Mouse (Mus musculus) monocyte, adult 2 months (primary cell): Measurements from ENCODE around the gene Jam2.

Experiments
- DNase-seq, 2 experiments: peaks; one replicate each; pipeline ENCODE4 v3.0.0; 2022; ENCODE audit warnings: low spot score in 2 of 2, low read depth in 1 of 2

Jam2 gene

GRCm38 (mm10) chr16:84778861-84779630 is 5.1 kb downstream of the Jam2 start:
- no peak for DNase-seq

GRCm38 (mm10) chr16:84779718-84780117 is 5.8 kb downstream of the Jam2 start:
- DNase-seq, result no peak

DNA sequence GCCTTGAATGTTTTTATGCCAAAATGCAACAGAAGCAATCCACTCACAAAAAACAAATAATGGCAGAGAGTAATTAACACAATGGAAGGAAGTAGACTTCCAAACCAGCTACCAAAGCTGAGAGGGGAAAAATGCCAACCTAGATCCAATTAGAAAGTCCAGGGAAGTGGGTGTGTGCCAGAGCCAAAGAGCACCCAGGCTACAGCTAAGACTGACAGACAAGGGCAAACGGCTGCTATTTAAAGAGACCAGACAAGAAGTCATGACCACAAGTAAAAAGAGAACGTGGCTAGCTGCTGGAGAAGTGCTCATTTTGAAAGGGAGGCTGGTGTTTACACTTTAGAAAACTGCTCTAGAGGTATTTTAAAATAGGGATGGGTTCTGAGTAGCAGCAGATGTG is 9.4 kb downstream of the Jam2 start:
- DNase-seq, result no peak

GRCm38 (mm10) chr16:84784966-84785365 is 11.0 kb downstream of the Jam2 start:
- no peak for DNase-seq

GRCm38 (mm10) chr16:84790595-84791165 is 16.8 kb downstream of the Jam2 start:
- no peak for DNase-seq

DNA sequence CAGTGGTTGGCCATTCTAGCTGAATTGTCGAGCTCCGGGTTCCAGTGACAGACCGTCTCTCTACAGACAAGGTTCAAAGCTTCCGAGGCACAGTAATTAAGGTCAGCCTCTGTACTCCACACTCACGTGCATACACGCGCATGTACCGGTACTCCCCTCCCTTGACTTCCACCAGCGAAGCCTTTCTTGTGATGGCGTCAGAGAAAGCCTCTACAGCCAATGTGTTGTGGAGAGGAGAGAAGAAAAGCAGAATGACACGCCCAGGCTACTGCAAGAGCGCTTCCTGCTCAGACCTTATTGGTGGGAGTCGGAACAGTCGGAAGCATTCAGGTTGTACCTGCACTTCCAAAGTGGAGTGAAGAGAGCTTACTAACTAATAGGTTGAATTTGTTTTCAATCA is 19.5 kb downstream of the Jam2 start:
- no peak for DNase-seq

DNA sequence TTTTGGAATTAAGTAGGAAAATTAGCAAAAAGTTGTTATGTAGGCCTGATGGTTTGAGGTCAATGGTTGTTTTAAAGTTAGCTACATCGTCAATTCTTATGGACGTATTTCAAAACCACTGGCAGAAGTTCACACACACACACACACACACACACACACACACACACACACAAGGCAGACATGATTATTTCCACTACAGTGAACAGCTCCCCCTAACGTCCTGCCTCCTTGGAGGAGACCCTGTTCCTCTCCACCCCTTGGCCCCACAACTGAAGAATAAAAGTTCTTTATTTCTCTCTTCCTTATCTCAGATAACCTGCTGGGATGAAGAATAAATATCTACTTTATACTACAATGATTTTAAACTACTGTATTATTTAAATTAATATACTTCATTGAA is 21.4 kb downstream of the Jam2 start:
- no peak for DNase-seq

GRCm38 (mm10) chr16:84796678-84797077 is 22.8 kb downstream of the Jam2 start:
- no peak for DNase-seq

DNA sequence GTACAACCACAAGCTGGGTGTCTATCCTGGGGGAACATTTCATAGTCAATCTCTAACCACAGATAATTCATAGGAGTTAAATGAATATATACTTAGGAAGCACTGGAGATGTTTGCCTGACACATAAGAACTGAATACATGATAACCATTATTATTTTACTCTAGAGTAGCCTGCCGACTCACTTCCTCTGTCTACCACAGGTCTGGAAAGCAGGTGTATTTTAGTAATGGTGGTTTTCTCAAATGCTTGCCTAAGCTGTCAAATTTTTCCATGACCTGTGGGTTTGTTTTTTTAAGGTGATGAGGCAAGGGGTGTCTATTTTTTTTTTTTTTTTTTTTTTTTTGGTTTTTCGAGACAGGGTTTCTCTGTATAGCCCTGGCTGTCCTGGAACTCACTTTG is 26.1 kb downstream of the Jam2 start:
- no peak for DNase-seq

- no peak for DNase-seq
Measured at GRCm38 (mm10) chr16:84802217-84802616, 28.3 kb downstream of the Jam2 start.

DNA sequence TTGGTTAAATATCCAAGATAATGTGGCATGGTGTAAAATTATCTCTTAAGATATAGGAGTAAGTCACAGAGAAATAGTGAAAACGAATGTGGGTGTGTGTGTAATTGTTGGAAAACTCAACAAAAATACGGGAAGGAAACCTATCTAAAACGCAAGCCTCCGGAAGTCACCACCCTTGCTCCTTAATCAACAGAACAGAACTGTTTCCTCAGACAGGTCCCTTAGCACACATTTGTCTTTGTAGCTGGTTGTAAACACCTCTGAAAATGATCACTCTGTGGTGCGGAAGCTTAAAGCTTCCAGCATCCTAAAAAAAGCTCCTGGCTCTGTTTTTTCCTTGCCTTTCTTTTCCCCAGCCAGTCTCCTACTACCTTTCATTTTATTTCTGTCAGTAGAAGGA is 30.9 kb downstream of the Jam2 start:
- no peak for DNase-seq

- DNase-seq, result no peak
Measured at GRCm38 (mm10) chr16:84806175-84806574, 32.3 kb downstream of the Jam2 start.

- DNase-seq, result no peak
Measured at GRCm38 (mm10) chr16:84807874-84808273, 34.0 kb downstream of the Jam2 start.

GRCm38 (mm10) chr16:84810254-84810653 is 36.3 kb downstream of the Jam2 start:
- DNase-seq, result no peak

GRCm38 (mm10) chr16:84813852-84814251 is 39.9 kb downstream of the Jam2 start:
- DNase-seq, result no peak

DNA sequence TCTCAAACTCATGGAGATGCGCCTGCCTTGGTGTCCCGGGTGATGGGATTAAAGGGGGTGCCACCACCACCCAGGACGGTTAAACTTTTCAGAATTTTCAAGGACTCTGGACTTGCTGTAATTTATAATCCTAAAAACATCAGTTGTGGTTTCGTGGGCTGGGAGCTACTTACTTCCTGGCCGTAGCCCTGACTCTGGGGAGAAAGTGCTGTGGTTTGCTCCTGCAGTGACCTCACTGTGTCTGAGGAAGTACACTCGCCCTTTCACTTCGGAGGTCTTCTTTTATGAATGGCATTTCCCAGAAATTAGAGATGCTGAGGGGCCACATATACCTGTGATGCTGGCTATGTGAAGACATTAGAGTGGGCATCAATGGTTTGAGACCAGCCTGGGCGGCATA is 40.6 kb downstream of the Jam2 start:
- peak in 1 of 2 experiments; percentile 7 for DNase-seq

GRCm38 (mm10) chr16:84817423-84817822 is 43.5 kb downstream of the Jam2 start:
- no peak for DNase-seq

GRCm38 (mm10) chr16:84825009-84825408 is 51.1 kb downstream of the Jam2 start:
- DNase-seq, result no peak

- no peak for DNase-seq
Measured at GRCm38 (mm10) chr16:84831696-84832095, 57.8 kb downstream of the Jam2 start.

DNA sequence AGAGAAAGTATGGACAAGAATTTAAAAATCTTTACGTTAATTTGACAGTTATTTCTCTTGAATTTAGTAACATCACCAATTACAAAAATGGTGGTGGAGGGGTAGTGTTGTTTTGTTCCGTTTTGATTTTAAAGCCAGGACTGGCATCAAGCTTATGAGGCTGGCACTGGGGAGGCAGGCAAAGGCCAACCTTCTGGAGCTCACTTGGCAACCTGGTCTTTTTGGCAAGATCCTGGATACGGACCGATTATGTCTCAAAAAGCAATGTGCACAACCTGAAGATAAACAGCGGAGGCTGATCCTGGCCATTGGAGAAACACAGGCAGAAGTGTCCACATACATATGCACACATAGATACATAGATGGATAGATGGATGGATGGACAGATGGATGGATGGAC is 58.8 kb downstream of the Jam2 start:
- DNase-seq, result no peak

GRCm38 (mm10) chr16:84834344-84834743 is 60.4 kb downstream of the Jam2 start:
- no peak for DNase-seq

GRCm38 (mm10) chr16:84834745-84835440 is 61.0 kb downstream of the Jam2 start, which contains the start of gene Gabpa:
Gene Gabpa, plus strand, starts transcription at chr16:84834925.
- peak; percentile 84 to 88 for DNase-seq
